Mouse (Mus musculus) neural tube, embryonic 12.5 days (tissue): ENCODE data around the gene Kras. TPM values are rescaled to one million over a fixed set of nuclear protein-coding genes. Genes with fewer than 3 reads are reported as not detected.

ENCODE experiments used
- ATAC-seq: fragments of 200-750 bp; cut with Nextera tagmentation; 2 replicates; pipeline ENCODE4 v1.8.0; 2017; ENCODE audit warnings: low read depth, mild to moderate bottlenecking, moderate TSS enrichment, moderate library complexity; ENCODE audit not compliant: low FRiP score
- H3K27ac ChIP-seq: fragments of 300-500 bp; sonication (generic); 2 replicates; pipeline ENCODE4 v1.5.1; 2016
- H3K27me3 ChIP-seq: fragments of 300-500 bp; sonication (generic); replicated peaks from 2 replicates; pipeline ENCODE4 v1.6.1; 2016; ENCODE audit warnings: mild to moderate bottlenecking
- H3K36me3 ChIP-seq: fragments of 300-500 bp; sonication (generic); 2 replicates; pipeline ENCODE4 v1.6.1; 2016; ENCODE audit warnings: mild to moderate bottlenecking
- H3K4me1 ChIP-seq: fragments of 300-500 bp; sonication (generic); 2 replicates; pipeline ENCODE4 v1.6.1; 2016
- H3K4me2 ChIP-seq: fragments of 300-500 bp; sonication (generic); replicated peaks from 2 replicates; pipeline ENCODE4 v1.6.1; 2016; ENCODE audit warnings: mild to moderate bottlenecking
- H3K4me3 ChIP-seq: fragments of 300-500 bp; sonication (generic); 2 replicates; pipeline ENCODE4 v1.5.1; 2016
- H3K9ac ChIP-seq: fragments of 300-500 bp; sonication (generic); 2 replicates; pipeline ENCODE4 v1.6.1; 2016; ENCODE audit warnings: mild to moderate bottlenecking
- H3K9me3 ChIP-seq: fragments of 300-500 bp; sonication (generic); 2 replicates; pipeline ENCODE4 v1.6.1; 2016; ENCODE audit warnings: mild to moderate bottlenecking
- WGBS: fragments of 180-500 bp; shearing (Covaris S2); methylation state at CpG from one replicate; pipeline ENCODE4 v1.1.7; 2016; 5-methylcytosine and 5-hydroxymethylcytosine counted together
- polyA plus RNA-seq: library from polyadenylated mRNA; unstranded; fragments of >200 nt; fragmentation: Nextera tagmentation; extraction: Ambion mirVana; gene quantifications from 2 replicates; pipeline ENCODE4 v1.2.1, GENCODE M21; 2016

Kras gene
- polyA plus RNA-seq, 1 experiment from 2014 or later = 114 TPM

DNA sequence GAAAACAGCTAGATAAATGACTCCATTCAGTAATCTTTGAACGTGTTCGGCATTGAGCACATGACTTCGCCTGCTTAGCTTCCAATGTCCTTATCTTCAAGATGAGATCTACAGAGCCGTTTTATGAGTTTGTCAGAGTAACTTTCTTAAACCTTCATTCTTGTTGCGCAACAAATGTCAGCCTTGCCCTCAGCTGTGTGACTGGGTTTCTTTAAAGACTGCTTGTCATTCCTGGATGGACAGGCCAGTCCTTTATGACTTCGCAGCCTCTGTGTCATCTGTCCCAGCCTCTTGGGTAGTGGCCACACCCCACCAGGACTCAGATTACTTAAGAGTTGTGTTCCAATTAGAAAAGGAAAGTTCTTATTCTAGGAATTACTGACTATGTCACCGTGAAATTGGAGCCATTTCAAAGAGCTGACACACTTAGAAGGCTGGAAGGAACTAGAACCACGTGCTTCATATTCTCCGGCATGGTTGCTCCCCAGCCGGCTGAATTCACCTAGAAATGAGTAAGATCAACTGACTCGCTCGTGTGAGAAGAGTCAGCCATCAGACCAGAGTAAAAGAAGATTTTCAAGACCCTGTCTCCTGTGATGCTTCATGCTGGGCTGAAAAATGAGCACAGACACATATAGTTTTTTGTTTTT lies 24.1 kb upstream of the Kras start:
- Histone ChIP-seq H3K27me3 (no peaks in the 10 kb centered on the region), H3K4me3 (no peak overlapping the region), H3K36me3 (no peaks in the 10 kb centered on the region), H3K4me2 (no peak overlapping the region), H3K4me1 (peaks cover 5% of the 10 kb centered on the region), H3K9ac (no peak overlapping the region), H3K9me3 (no peaks in the 10 kb centered on the region), H3K27ac (no peak overlapping the region)
- no peak for ATAC-seq
- 84% methylated on average over 12 of the region's 12 CpGs for WGBS

GRCm38 (mm10) chr6:145272142-145272937 lies 22.3 kb upstream of the Kras start:
- H3K9me3 ChIP-seq = no peaks in the 10 kb centered on the region
- H3K27ac ChIP-seq = no peak overlapping the region
- H3K4me3 ChIP-seq = no peak overlapping the region
- ATAC-seq = no peak
- no peaks in the 10 kb centered on the region for H3K27me3 ChIP-seq
- peaks cover 5% of the 10 kb centered on the region for H3K4me1 ChIP-seq
- no peaks in the 10 kb centered on the region for H3K36me3 ChIP-seq
- 84% methylated on average over 10 of the region's 10 CpGs for WGBS
- H3K4me2 ChIP-seq = no peak overlapping the region
- H3K9ac ChIP-seq = no peak overlapping the region

DNA sequence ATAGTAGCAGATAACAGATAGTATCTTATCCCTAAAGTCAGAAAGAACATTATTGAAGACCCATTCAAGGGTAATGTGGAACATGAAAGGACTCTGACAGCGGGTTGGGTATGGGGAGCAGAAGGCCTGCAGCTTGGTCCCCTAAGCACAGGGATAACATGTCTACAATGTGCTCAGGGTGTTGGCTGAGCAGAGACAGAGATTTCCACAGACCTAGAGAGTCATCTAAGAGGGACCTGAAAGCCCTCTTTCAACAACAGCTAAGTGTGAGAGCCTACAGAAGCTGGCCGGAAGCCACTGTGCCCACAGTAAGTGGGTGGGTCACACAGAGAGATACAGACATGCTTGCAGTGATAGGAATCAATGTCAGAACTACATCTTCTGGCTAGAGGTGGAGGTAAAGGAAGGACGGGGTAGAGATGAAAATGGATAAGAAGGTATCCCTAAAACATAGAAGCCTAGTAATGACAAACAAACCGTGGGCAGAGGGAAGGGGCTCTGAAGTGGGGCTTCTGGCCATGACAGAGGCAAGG lies 19.3 kb upstream of the Kras start:
- 87% methylated on average over 4 of the region's 4 CpGs for WGBS
- no peak overlapping the region for H3K4me3 ChIP-seq
- ATAC-seq = no peak
- H3K9ac ChIP-seq = no peak overlapping the region
- H3K9me3 ChIP-seq = no peaks in the 10 kb centered on the region
- no peak overlapping the region for H3K27ac ChIP-seq
- H3K36me3 ChIP-seq = no peaks in the 10 kb centered on the region
- H3K4me1 ChIP-seq = no peaks in the 10 kb centered on the region
- no peak overlapping the region for H3K4me2 ChIP-seq
- H3K27me3 ChIP-seq = no peaks in the 10 kb centered on the region

- Histone ChIP-seq H3K9ac (no peak overlapping the region), H3K4me1 (no peaks in the 10 kb centered on the region), H3K4me3 (no peak overlapping the region), H3K4me2 (no peak overlapping the region), H3K27me3 (no peaks in the 10 kb centered on the region), H3K27ac (no peak overlapping the region), H3K9me3 (no peaks in the 10 kb centered on the region), H3K36me3 (no peaks in the 10 kb centered on the region)
- WGBS = 89% methylated on average over 6 of the region's 6 CpGs
- ATAC-seq = no peak
Measured at GRCm38 (mm10) chr6:145267692-145268091, 17.7 kb upstream of the Kras start.

DNA sequence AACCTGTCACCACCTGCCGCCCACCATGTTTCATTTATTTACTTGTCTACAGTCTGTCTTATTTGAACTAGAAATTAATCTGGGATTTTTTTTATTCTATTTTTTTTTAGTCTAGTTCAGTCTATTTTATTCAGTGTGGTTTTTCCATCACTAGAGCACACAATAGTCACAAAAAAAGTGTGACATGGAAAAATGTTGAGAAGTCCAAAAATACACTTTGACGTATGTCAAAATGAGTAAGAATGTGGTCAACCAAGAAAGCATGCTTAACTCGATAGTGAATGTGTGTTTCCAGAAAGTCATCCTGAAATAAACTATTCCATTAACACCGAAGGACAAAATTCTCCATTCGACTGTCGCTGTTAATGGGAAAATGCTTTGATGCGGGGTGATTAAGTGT lies 12.3 kb upstream of the Kras start:
- Histone ChIP-seq H3K36me3 (no peaks in the 10 kb centered on the region), H3K27ac (no peak overlapping the region), H3K9ac (no peak overlapping the region), H3K9me3 (no peaks in the 10 kb centered on the region), H3K4me3 (no peak overlapping the region), H3K4me1 (no peaks in the 10 kb centered on the region), H3K27me3 (no peaks in the 10 kb centered on the region), H3K4me2 (no peak overlapping the region)
- ATAC-seq = no peak
- 85% methylated on average over 7 of the region's 7 CpGs for WGBS

DNA sequence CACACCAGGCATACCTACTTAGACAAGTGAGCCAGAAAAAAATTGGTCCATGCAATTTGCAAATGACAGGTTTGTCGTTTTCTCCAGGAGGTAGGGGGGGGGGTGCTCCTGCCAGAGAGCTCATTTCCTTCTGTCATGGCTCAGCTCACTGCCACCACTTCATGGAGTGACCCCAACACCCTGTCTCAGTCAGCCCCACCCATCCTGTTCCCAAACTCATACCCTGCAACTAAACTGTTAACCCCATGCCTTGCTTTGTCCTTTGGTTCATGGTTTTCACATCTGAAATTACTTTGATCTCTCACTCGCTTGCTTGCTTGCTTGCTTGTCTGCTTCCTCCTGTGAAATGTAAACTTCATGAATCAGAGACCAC lies 6.6 kb upstream of the Kras start:
- no peaks in the 10 kb centered on the region for H3K9me3 ChIP-seq
- ATAC-seq = no peak
- H3K4me3 ChIP-seq = no peak overlapping the region
- no peaks in the 10 kb centered on the region for H3K4me1 ChIP-seq
- H3K4me2 ChIP-seq = no peak overlapping the region
- H3K36me3 ChIP-seq = no peaks in the 10 kb centered on the region
- H3K9ac ChIP-seq = no peak overlapping the region
- no peak overlapping the region for H3K27ac ChIP-seq
- no peaks in the 10 kb centered on the region for H3K27me3 ChIP-seq
- WGBS = 60% methylated on average over 2 of the region's 2 CpGs

GRCm38 (mm10) chr6:145255952-145256700 lies 6.1 kb upstream of the Kras start:
- H3K36me3 ChIP-seq = no peaks in the 10 kb centered on the region
- no peak overlapping the region for H3K9ac ChIP-seq
- H3K4me2 ChIP-seq = no peak overlapping the region
- WGBS = 86% methylated on average over 13 of the region's 13 CpGs
- ATAC-seq = no peak
- H3K9me3 ChIP-seq = no peaks in the 10 kb centered on the region
- no peaks in the 10 kb centered on the region for H3K27me3 ChIP-seq
- no peak overlapping the region for H3K27ac ChIP-seq
- H3K4me1 ChIP-seq = no peaks in the 10 kb centered on the region
- no peak overlapping the region for H3K4me3 ChIP-seq

GRCm38 (mm10) chr6:145250820-145251219 lies 781 bp upstream of the Kras start:
- peaks cover 11% of the 10 kb centered on the region for H3K4me1 ChIP-seq
- 12% methylated on average over 16 of the region's 16 CpGs for WGBS
- no peaks in the 10 kb centered on the region for H3K27me3 ChIP-seq
- H3K4me2 ChIP-seq = peak overlapping the region; percentile 70
- H3K36me3 ChIP-seq = no peaks in the 10 kb centered on the region
- peak; percentile 36 for ATAC-seq
- H3K9ac ChIP-seq = peak overlapping the region; percentile 95
- no peak overlapping the region; the same call in 1 of the 2 replicates for H3K27ac ChIP-seq
- peak overlapping the region; percentile 97 for H3K4me3 ChIP-seq
- no peaks in the 10 kb centered on the region for H3K9me3 ChIP-seq

- H3K27ac ChIP-seq = peak overlapping the region; percentile 77
- H3K27me3 ChIP-seq = no peaks in the 10 kb centered on the region
- H3K9me3 ChIP-seq = no peaks in the 10 kb centered on the region
- peaks cover 7% of the 10 kb centered on the region for H3K36me3 ChIP-seq
- WGBS = under 1% methylated on average over 109 of the region's 124 CpGs
- peak overlapping the region; percentile 97 for H3K4me3 ChIP-seq
- peak; percentile 66 for ATAC-seq
- peaks cover 11% of the 10 kb centered on the region for H3K4me1 ChIP-seq
- peak overlapping the region; percentile 70 for H3K4me2 ChIP-seq
- peak overlapping the region; percentile 95 for H3K9ac ChIP-seq
Measured at GRCm38 (mm10) chr6:145249291-145250184, 501 bp downstream of the Kras start.

DNA sequence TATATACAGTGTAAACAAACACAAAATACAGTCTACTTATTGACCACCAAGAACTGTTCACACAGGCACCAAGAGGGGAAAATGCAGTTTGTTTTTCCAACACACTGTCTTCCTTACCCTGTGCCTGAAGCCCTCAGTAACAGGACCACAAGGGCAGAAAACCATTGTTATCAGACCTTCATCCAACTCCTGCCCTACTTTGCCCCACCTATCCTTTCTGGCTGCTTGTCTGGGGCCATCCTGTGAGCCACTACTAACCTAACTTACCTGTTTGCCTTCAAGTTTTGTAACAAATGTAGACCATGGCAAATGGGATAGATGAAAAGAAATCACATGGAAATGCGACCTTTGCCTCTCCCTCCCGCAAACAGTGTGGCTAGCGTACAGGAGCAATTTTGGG lies 2.2 kb downstream of the Kras start:
- no peak for ATAC-seq
- Histone ChIP-seq H3K36me3 (peaks cover 10% of the 10 kb centered on the region), H3K27ac (no peak overlapping the region), H3K9me3 (no peaks in the 10 kb centered on the region), H3K4me1 (peaks cover 11% of the 10 kb centered on the region), H3K4me2 (peak overlapping the region; percentile 42), H3K27me3 (no peaks in the 10 kb centered on the region), H3K9ac (peak overlapping the region; percentile 26; the same call in 1 of the 2 replicates), H3K4me3 (no peak overlapping the region)
- 69% methylated on average over 3 of the region's 3 CpGs for whole genome bisulfite sequencing

DNA sequence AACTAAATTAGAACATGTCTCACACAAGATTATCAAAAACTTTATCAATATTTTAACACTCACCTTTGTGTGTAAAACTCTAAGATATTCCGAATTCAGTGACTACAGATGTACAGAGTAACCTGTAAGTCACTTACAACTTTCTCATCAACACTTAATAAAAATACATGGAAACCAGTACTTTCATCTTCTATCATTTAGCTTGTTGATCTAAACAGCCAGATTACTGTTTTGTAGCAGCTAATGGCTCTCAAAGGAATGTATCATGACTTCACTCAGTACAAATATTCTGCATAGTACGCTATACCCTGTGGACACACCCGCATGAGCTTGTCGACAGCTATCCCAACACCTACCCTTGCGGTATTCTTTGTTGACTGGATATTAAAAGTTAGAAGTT lies 3.2 kb downstream of the Kras start:
- H3K4me2 ChIP-seq = no peak overlapping the region
- no peaks in the 10 kb centered on the region for H3K9me3 ChIP-seq
- no peaks in the 10 kb centered on the region for H3K27me3 ChIP-seq
- no peak overlapping the region for H3K4me3 ChIP-seq
- peaks cover 10% of the 10 kb centered on the region for H3K36me3 ChIP-seq
- ATAC-seq = no peak
- peaks cover 11% of the 10 kb centered on the region for H3K4me1 ChIP-seq
- no peak overlapping the region for H3K9ac ChIP-seq
- no peak overlapping the region for H3K27ac ChIP-seq
- WGBS = 94% methylated on average over 5 of the region's 5 CpGs
